Mouse (Mus musculus) bone marrow, adult 2 months (tissue): Measurements from ENCODE around the gene Lrp1. TPM values are rescaled to one million over a fixed set of nuclear protein-coding genes. Genes with fewer than 3 reads are reported as not detected.

Source experiments
- H3K27ac ChIP-seq: fragments of 200-500 bp; 2 replicates; pipeline ENCODE4 v1.5.1; 2012; ENCODE audit warnings: low read depth, mild to moderate bottlenecking, control low read depth, inconsistent platforms, low read length; ENCODE audit not compliant: control insufficient read depth, poor library complexity, insufficient read depth
- H3K4me1 ChIP-seq: fragments of 200-500 bp; 2 replicates; pipeline ENCODE4 v1.6.1; 2011; ENCODE audit warnings: low read length; ENCODE audit not compliant: control insufficient read depth, insufficient read depth
- H3K4me3 ChIP-seq: fragments of 200-500 bp; replicated peaks from 2 replicates; pipeline ENCODE3; 2011; ENCODE audit warnings: mild to moderate bottlenecking, low read depth, low read length, control low read depth; ENCODE audit not compliant: control insufficient read depth
- CTCF ChIP-seq: fragments of 200-500 bp; IDR thresholded peaks from 2 replicates; pipeline ENCODE4 v1.5.1; 2011; ENCODE audit warnings: low read length, control low read depth; ENCODE audit not compliant: control insufficient read depth, insufficient read depth
- POLR2A ChIP-seq: fragments of 200-500 bp; IDR thresholded peaks from 2 replicates; pipeline ENCODE4 v1.6.1; 2011; ENCODE audit warnings: low read depth, mild to moderate bottlenecking, control low read depth, low read length, borderline replicate concordance; ENCODE audit not compliant: control insufficient read depth
- WGBS: fragments of 180-500 bp; shearing (Covaris S2); methylation state at CpG from one replicate; pipeline ENCODE4 v1.1.7; 2018; 5-methylcytosine and 5-hydroxymethylcytosine counted together
- polyA plus RNA-seq: library from polyadenylated mRNA; stranded (reverse); fragments of >200 nt; gene quantifications from 2 replicates; pipeline ENCODE4 v1.2.4, GENCODE M21; 2011; ENCODE audit warnings: low replicate concordance; ENCODE audit not compliant: missing spikeins, insufficient read depth, insufficient read length

Gene Lrp1
- polyA plus RNA-seq, 1 experiment: 48.3 TPM

DNA sequence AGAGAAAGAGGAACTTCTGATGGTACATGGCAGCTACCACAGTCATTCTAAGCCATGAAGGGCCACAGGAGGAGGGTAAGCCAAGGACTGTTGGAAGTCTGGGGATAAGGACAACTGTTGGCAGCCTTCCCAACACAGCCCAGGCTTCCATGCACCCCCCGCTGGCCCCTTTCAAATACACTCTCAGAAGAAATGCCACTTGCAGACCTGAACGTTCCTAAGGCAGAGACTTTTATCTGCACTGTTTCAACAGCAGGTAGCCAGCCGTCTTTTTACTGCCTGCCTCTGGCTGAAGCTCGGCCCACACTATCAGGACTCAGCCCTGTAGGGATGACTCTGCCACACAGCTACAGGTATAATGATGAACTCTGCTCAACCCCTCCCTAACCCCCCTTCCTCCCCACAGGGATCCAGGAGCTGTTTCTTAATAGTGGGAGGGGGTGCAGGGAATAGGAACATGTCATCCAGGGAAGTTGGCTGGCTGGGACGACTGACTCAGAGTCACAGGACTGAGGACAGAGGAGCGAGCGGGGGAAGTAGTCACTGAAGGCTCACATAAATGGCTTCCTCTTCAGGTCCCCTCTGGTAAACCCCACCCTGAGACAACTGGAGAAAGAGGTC lies 24.5 kb downstream of the Lrp1 start:
- TF ChIP-seq POLR2A (no peak), CTCF (no peak)
- H3K27ac ChIP-seq: peak overlapping the region; percentile 40
- H3K4me3 ChIP-seq: no peak overlapping the region
- WGBS: 29% methylated on average over 7 of the region's 7 CpGs
- peaks cover 17% of the 10 kb centered on the region for H3K4me1 ChIP-seq

DNA sequence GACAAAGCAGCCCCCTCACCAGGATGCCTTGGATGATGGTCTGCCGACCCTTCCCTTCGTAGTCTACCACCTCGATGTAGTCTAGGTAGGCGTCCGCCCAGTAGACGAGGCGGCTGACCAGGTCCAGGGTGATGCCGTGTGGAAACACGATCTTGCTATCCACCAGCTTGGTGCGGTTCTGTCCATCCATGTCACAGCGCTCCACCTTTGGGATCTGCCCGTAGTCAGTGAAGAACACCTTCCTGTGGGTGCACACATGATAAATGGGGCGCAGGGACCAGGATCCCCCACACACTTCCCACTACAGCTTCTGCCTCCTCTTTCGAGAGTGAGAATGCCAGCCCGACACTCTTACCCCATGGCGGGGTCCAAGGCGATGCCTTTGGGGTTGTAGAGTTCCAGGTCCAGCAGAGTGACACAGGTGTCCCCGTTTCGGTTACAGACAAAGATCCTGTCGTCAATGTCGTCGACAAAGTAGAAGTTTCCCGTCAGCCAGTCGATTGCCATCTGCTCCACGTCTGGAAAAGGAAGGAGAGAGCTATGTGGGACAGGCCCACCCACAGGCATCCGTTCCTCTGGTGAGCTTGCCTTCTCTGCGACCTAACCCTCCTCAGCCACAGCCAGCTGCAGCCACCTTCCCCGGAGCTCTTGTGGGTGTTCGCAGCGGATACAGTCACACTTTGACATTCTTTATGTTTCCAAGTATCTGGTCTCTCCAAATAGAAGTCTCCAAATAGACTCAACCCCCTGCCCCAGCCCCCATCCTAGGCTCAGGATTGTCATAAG lies 25.8 kb downstream of the Lrp1 start:
- peaks cover 19% of the 10 kb centered on the region for H3K4me1 ChIP-seq
- no peak for TF ChIP-seq POLR2A
- TF ChIP-seq CTCF: no peak
- peak overlapping the region; percentile 16 for H3K27ac ChIP-seq
- no peak overlapping the region for H3K4me3 ChIP-seq
- WGBS: 67% methylated on average over 30 of the region's 30 CpGs

DNA sequence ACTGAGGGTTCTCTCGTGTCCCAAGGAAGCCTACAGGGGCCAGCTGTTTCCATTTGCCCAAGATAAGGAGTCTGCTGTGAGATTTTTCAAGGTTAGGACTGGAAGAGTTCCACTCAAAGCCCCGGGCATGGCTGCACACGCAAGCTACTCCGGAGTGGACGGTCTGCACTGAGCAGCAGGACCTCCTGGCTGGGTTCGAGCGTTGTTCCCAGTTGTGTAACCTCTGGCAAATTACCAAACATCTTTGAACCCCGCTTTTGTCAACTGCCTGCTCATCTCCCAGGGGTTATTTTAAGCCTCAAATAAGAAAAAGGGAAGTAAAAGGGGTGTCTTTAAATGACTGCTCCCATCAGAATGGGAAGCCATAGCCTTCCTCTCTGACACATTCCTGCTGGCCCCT lies 26.5 kb downstream of the Lrp1 start:
- Histone ChIP-seq H3K27ac (peak overlapping the region; percentile 19), H3K4me3 (no peak overlapping the region), H3K4me1 (peaks cover 20% of the 10 kb centered on the region)
- TF ChIP-seq CTCF (no peak), POLR2A (no peak)
- WGBS: 2% methylated on average over 8 of the region's 8 CpGs

- Histone ChIP-seq H3K4me3 (no peak overlapping the region), H3K27ac (no peak overlapping the region), H3K4me1 (peaks cover 15% of the 10 kb centered on the region)
- 81% methylated on average over 13 of the region's 13 CpGs for WGBS
- no peak for TF ChIP-seq POLR2A
- TF ChIP-seq CTCF: no peak
Measured at GRCm38 (mm10) chr10:127592850-127593249, 28.1 kb downstream of the Lrp1 start.

DNA sequence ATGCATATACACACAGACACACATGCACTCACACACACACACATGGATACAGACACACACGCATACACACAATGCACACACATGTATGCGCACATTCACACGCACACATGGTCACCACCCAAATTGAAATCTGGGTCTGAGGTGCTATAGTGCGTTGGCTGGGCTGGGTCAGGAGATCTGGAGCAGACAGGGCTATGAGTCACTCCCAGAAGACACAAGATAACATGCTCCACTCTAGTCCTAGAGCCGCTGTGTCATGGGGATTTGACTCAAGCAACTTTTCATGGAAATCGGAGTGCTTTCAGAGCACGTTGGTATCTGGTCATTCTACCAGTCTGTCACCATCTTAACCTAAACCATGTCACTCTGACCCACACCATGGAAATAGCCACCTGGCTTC lies 28.5 kb downstream of the Lrp1 start:
- Histone ChIP-seq H3K4me1 (peaks cover 15% of the 10 kb centered on the region), H3K27ac (no peak overlapping the region), H3K4me3 (no peak overlapping the region)
- TF ChIP-seq POLR2A: no peak
- no peak for TF ChIP-seq CTCF
- 81% methylated on average over 7 of the region's 7 CpGs for WGBS

DNA sequence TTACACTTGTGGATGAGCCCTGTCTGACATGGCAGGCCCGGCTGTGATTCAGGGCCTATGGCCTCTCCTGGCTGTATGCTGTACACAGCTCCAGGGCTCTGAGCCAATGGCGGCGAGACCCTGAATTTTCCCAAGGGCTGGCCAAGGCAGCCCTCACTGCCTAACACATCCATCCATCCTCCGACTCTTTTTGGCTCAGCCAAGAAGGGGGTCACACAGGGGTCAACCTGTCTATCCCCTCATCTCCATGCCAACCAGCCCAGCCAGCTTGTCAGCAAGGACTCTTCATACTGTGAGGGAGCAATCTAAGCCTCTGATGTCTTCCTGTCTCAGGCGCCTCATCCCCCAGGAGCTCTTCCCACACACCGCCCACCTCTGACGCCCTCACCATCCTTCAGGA lies 29.4 kb downstream of the Lrp1 start:
- 85% methylated on average over 7 of the region's 7 CpGs for WGBS
- Histone ChIP-seq H3K27ac (peak overlapping the region; percentile 47), H3K4me1 (peaks cover 15% of the 10 kb centered on the region)

GRCm38 (mm10) chr10:127590831-127591451 lies 30.0 kb downstream of the Lrp1 start:
- TF ChIP-seq POLR2A (no peak), CTCF (no peak)
- Histone ChIP-seq H3K4me1 (peaks cover 15% of the 10 kb centered on the region), H3K27ac (peak overlapping the region; percentile 47), H3K4me3 (no peak overlapping the region)
- WGBS: 58% methylated on average over 7 of the region's 7 CpGs

More for the DNA sequence above, 29.4 kb downstream of the Lrp1 start:
- no peak overlapping the region for H3K4me3 ChIP-seq
- TF ChIP-seq POLR2A: no peak
- no peak for TF ChIP-seq CTCF

GRCm38 (mm10) chr10:127590256-127590655 lies 30.7 kb downstream of the Lrp1 start:
- H3K4me3 ChIP-seq: no peak overlapping the region
- TF ChIP-seq POLR2A: no peak
- no peak for TF ChIP-seq CTCF
- H3K4me1 ChIP-seq: peaks cover 14% of the 10 kb centered on the region
- WGBS: 23% methylated on average over 12 of the region's 12 CpGs
- H3K27ac ChIP-seq: peak overlapping the region; percentile 46
